In genomic region chr15:102091688-102092087, GRCm38 (mm10) we compare ENCODE assay signal across 26 mouse cellular contexts. TPM values are rescaled to one million over a fixed set of nuclear protein-coding genes. Genes with fewer than 3 reads are reported as not detected.
"Had no signal": no experiment of that assay in that cellular context is flagged by ENCODE, and none has a peak within 500 bp of the region (broad histone marks: within the 10 kb centered on the region; RNA-seq: fewer than 3 reads in every experiment).

No protein-coding gene starts in this region.

- H3K4me3 ChIP-seq: heart, embryonic 13.5 days; heart, embryonic 15.5 days; hindbrain, embryonic 13.5 days; hindbrain, embryonic 15.5 days; kidney, embryonic 15.5 days; layer of hippocampus, adult 2 months; left cerebral cortex, adult 2 months; limb, embryonic 10.5 days; limb, embryonic 12.5 days had no signal

- H3K9ac ChIP-seq: heart, embryonic 13.5 days; heart, embryonic 15.5 days; hindbrain, embryonic 13.5 days; hindbrain, embryonic 15.5 days; kidney, embryonic 15.5 days; limb, embryonic 12.5 days; liver, embryonic 14.5 days had no signal

- H3K27me3 ChIP-seq: heart, embryonic 13.5 days; heart, embryonic 15.5 days; hindbrain, embryonic 13.5 days; hindbrain, embryonic 15.5 days; kidney, embryonic 15.5 days; limb, embryonic 12.5 days had no signal

- DNase-seq: gastrocnemius, postnatal 14 days; gastrocnemius, postnatal 36 days; heart, postnatal 14 days; heart, postnatal 36 days; kidney, adult 11 months; kidney, adult 2 months; kidney, adult 9 months; kidney, postnatal 4 days had no signal

- H3K27ac ChIP-seq: heart, embryonic 13.5 days; heart, embryonic 15.5 days; hindbrain, embryonic 13.5 days; hindbrain, embryonic 15.5 days; hindbrain, postnatal 0 days; kidney, embryonic 15.5 days; kidney, postnatal 0 days; layer of hippocampus, adult 2 months; left cerebral cortex, adult 2 months; limb, embryonic 10.5 days; limb, embryonic 12.5 days; liver, embryonic 14.5 days had no signal

- H3K9me3 ChIP-seq: heart, embryonic 13.5 days; heart, embryonic 15.5 days; hindbrain, embryonic 13.5 days; hindbrain, embryonic 15.5 days; kidney, embryonic 15.5 days; limb, embryonic 10.5 days; limb, embryonic 12.5 days had no signal

- ATAC-seq: hindbrain, postnatal 0 days had no signal

- H3K4me1 ChIP-seq: heart, embryonic 15.5 days; hindbrain, embryonic 13.5 days; hindbrain, embryonic 15.5 days; limb, embryonic 10.5 days; limb, embryonic 12.5 days had no signal

- H3K4me2 ChIP-seq: heart, embryonic 11.5 days; heart, embryonic 13.5 days; heart, embryonic 15.5 days; hindbrain, embryonic 13.5 days; hindbrain, embryonic 15.5 days; kidney, embryonic 15.5 days; limb, embryonic 12.5 days; liver, embryonic 11.5 days had no signal

RNA-seq across cellular contexts. Expression of gene Soat2, which starts 58.6 kb away (rescaled TPM):
- total RNA-seq: heart, adult 18-20 months; heart, postnatal 36 days; layer of hippocampus, adult 2 months; layer of hippocampus, postnatal 10 days; layer of hippocampus, postnatal 25 days; left cerebral cortex, postnatal 14 days had no signal
- polyA plus RNA-seq: hindbrain, embryonic 13.5 days; limb, embryonic 12.5 days had no signal
